Mouse (Mus musculus): ENCODE data around the gene Bpnt1.

The Bpnt1 gene

DNA sequence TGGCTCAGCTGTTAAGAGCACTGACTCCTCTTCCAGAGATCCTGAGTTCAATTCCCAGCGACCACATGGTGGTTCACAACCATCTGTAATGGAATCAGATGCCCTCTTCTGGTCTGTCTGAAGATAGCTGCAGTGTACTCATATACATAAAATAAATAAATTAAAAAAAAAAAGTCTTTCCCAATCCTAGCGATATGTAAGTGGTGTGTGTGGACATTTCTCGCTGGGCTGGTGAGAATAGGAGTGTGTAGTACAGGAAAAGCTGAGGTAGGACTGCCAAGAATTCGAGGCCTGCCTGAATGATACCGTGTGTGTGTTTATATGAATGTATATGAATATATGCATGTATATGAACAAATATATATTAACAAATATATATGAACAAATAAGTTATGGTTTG is 585 bp upstream of the Bpnt1 start:
- DNase-seq (ENCODE audit: low spot score): no peak

- no peak for DNase-seq (ENCODE audit: low spot score)
Observed at GRCm38 (mm10) chr1:185333651-185334050, 1.7 kb downstream of the Bpnt1 start.

GRCm38 (mm10) chr1:185334136-185334535 is 2.2 kb downstream of the Bpnt1 start:
- no peak for DNase-seq (ENCODE audit: low spot score)

- DNase-seq (ENCODE audit: low spot score): no peak
Observed at GRCm38 (mm10) chr1:185335231-185335765, 3.3 kb downstream of the Bpnt1 start.

GRCm38 (mm10) chr1:185336535-185336934 is 4.6 kb downstream of the Bpnt1 start:
- no peak for DNase-seq (ENCODE audit: low spot score)

DNA sequence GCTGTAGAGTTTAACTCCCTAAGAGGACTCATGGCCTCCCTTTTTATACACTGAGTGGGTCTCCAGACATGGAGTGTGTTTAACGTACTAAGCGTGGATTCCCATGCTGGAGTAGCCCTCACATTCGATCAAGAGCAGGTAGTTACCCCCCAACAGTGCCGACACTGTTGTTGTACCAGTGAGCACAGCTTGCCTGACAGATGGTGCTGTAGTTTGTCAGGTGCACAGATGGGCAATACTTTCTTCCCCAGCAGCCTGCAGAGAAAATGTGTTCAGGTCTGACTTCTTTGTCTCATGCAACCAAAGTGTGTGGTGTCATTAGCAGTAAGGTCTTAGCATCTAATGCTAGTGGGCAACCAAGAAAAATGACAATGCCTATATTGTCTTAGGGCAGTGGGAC is 10.5 kb downstream of the Bpnt1 start:
- DNase-seq (ENCODE audit: low spot score): no peak

GRCm38 (mm10) chr1:185343422-185343821 is 11.5 kb downstream of the Bpnt1 start:
- DNase-seq (ENCODE audit: low spot score): no peak

- no peak for DNase-seq (ENCODE audit: low spot score)
Observed at GRCm38 (mm10) chr1:185346188-185346587, 14.2 kb downstream of the Bpnt1 start.

- no peak for DNase-seq (ENCODE audit: low spot score)
Observed at GRCm38 (mm10) chr1:185349741-185350140, 17.8 kb downstream of the Bpnt1 start.

GRCm38 (mm10) chr1:185350611-185351010 is 18.7 kb downstream of the Bpnt1 start:
- no peak for DNase-seq (ENCODE audit: low spot score)

DNA sequence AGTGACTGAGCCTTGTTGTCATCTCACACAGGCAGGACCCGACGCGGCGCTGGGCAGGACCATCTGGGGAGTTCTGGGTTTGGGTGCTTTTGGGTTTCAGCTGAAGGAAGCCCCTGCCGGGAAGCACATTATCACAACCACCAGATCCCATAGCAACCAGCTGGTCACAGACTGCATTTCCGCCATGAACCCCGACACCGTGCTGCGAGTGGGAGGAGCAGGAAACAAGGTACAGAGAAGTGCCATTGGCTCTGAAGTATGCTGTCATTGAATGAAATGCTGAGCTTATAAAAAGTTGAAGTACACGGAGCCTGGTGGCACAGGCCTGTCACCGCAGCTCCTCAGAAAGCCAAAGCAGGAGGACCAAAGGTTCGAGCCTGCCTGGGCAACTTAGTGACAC is 20.2 kb downstream of the Bpnt1 start:
- no peak for DNase-seq (ENCODE audit: low spot score)

- DNase-seq (ENCODE audit: low spot score): no peak
Observed at GRCm38 (mm10) chr1:185353351-185353750, 21.4 kb downstream of the Bpnt1 start.

GRCm38 (mm10) chr1:185354731-185355130 is 22.8 kb downstream of the Bpnt1 start:
- DNase-seq (ENCODE audit: low spot score): no peak

DNA sequence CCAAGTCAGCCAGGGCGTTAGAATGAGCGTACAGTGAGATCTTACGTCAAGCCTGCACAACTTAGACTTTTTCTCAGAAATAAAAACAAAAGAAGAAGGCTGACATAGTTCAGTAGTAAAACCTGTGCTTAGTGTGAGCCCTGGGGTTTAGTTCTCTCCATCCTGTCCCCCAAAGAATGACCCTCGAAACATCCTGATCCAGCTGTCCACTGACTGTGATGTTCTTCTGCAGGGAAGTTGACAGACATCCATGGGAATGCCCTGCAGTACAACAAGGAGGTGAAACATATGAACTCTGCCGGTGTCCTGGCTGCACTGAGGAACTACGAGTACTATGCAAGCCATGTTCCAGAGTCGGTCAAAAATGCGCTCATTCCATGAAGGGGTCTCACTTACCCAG is 24.3 kb downstream of the Bpnt1 start:
- DNase-seq (ENCODE audit: low spot score): no peak

DNA sequence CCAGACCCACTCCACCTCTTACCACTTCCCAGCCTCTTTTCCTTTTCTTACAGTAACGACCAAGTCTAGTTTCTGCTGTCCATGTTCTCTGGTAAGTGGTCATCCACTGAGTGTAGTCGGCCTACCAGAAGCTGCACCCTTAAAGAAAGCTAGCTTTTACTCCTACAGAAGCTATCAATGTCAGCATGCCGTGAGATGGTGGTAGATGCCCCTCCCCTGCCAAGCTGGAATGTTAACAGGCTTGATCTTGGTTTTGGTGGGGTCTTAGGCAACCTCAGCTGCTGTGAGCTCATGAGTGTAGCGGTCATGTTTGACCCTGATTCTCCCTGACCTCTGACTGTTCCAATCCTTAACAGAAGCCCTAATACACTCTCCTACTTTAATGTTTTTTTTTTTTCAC is 26.3 kb downstream of the Bpnt1 start:
- DNase-seq (ENCODE audit: low spot score): no peak

DNA sequence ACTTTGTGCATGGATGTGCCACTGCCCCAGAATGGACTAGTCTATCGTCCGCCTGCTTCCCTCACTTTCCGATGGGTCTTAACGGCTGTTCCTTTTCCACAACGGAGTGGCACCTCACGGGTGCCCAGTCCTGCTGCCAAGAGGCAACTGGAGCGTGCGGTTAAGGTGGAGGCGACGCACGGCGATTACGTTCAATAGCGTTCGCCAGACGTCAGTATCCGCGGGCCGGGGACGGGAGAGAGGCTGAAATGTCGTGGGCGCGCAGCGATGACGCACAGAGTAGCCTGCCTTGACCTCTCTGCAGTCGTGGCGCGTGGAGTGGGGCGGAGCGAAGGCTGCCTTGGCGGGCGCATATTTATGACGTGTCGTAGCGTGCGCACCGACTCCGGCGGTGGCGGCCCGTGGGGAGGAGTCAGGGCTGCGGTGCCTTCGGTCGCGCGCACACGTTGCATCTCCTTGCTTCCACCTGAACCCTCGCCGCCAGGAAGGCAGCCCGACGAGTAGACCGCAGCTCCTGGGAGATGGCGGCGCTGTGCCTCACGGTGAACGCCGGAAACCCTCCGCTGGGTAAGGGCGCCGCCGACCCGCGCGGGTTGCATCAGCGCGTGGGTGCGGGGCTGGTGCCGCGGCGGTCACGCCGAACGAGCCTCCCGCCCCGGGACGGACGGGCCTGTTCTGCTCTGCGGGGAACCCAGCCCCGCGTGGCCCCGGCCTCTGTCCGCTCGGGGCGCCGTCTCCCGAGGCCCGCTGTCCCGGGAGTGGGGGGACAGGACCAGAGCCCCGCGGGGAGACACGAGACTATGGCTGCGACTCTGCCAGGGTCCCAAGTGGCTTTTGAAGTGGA is 30.9 kb downstream of the Bpnt1 start, which contains the start of gene Eprs:
Gene Eprs (plus strand): TSS at position 368 of the 844 bp plus-strand sequence.
- peak; percentile 99 for DNase-seq (ENCODE audit: low spot score)

- peak; percentile 53 for DNase-seq (ENCODE audit: low spot score)
Observed at GRCm38 (mm10) chr1:185363526-185364182, 31.7 kb downstream of the Bpnt1 start.

DNA sequence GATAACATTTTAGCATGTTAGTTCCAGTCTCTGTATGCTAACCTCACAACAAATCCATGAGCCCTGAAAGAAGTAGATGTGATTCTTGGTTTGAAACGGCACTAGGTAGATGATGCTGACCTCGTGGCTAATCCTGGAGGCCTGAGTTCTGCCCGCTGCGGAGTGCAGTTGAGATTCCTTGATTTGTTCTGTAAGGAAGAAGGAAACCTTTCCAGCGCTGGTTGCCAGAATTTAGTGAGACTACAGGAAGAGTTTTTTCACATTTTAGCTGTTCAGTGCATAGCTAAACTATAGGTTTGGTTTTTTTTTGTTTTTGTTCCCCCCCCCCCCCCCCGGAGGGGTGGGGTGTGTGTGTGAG is 32.2 kb downstream of the Bpnt1 start:
- no peak for DNase-seq (ENCODE audit: low spot score)

DNA sequence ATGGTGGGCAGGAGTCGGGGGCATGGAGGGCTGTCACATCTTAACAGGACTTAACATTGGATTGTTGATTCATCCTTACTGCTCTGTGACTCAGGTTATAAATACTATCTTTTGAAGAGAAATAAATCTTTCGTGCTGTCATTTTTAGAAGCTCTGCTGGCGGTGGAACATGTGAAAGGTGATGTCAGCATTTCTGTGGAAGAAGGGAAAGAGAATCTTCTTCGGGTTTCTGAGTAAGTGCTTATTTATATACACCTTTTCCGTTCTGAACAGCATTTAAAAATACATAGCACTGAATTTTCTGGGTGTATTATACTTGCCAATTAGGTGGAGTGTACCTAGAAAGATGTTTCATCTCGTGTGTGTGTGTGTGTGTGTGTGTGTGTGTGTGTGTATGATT is 35.4 kb downstream of the Bpnt1 start:
- DNase-seq (ENCODE audit: low spot score): no peak

- no peak for DNase-seq (ENCODE audit: low spot score)
Observed at GRCm38 (mm10) chr1:185369979-185370378, 38.0 kb downstream of the Bpnt1 start.

GRCm38 (mm10) chr1:185376390-185376789 is 44.4 kb downstream of the Bpnt1 start:
- no peak for DNase-seq (ENCODE audit: low spot score)

- no peak for DNase-seq (ENCODE audit: low spot score)
Observed at GRCm38 (mm10) chr1:185377429-185377828, 45.5 kb downstream of the Bpnt1 start.

GRCm38 (mm10) chr1:185401615-185402014 is 69.7 kb downstream of the Bpnt1 start:
- DNase-seq (ENCODE audit: low spot score): no peak
